Mouse (Mus musculus): ENCODE data around the gene 6030468B19Rik. TPM values are rescaled to one million over a fixed set of nuclear protein-coding genes. Genes with fewer than 3 reads are reported as not detected.

Gene 6030468B19Rik
- polyA plus RNA-seq, 1 experiment from 2014 or later = 0.42 TPM

- H3K27ac ChIP-seq = no peak overlapping the region
- WGBS = 89% methylated on average over 9 of the region's 9 CpGs
- no peak overlapping the region for H3K9ac ChIP-seq
- H3K4me2 ChIP-seq (replicated peaks) = no peak overlapping the region
- no peak for ATAC-seq (ENCODE audit: low FRiP score, low read depth)
- H3K27me3 ChIP-seq (replicated peaks) = peaks cover 20% of the 10 kb centered on the region
- H3K9me3 ChIP-seq = no peaks in the 10 kb centered on the region
- H3K4me3 ChIP-seq = no peak overlapping the region
- H3K4me1 ChIP-seq = peaks cover 9% of the 10 kb centered on the region; the same call in 1 of the 2 replicates
- H3K36me3 ChIP-seq = no peaks in the 10 kb centered on the region
Measured at GRCm38 (mm10) chr11:117791441-117791761, 6.1 kb upstream of the 6030468B19Rik start.

- H3K9ac ChIP-seq = no peak overlapping the region
- no peak for ATAC-seq (ENCODE audit: low FRiP score, low read depth)
- peak overlapping the region; percentile 41 for H3K4me2 ChIP-seq (replicated peaks)
- H3K27ac ChIP-seq = no peak overlapping the region
- WGBS = 6% methylated on average over 22 of the region's 22 CpGs
- no peaks in the 10 kb centered on the region for H3K9me3 ChIP-seq
- H3K4me3 ChIP-seq = 0 out of 2 replicates have a peak overlapping the region, but pooled peaks have one; percentile 5
- peaks cover 12% of the 10 kb centered on the region; the same call in 1 of the 2 replicates for H3K4me1 ChIP-seq
- H3K27me3 ChIP-seq (replicated peaks) = peaks cover 20% of the 10 kb centered on the region
- H3K36me3 ChIP-seq = no peaks in the 10 kb centered on the region
Measured at GRCm38 (mm10) chr11:117792281-117792888, 5.1 kb upstream of the 6030468B19Rik start.

GRCm38 (mm10) chr11:117794035-117794551 lies 3.4 kb upstream of the 6030468B19Rik start:
- Histone ChIP-seq H3K36me3 (no peaks in the 10 kb centered on the region), H3K4me2 (replicated peaks) (no peak overlapping the region), H3K9me3 (no peaks in the 10 kb centered on the region), H3K27me3 (replicated peaks) (peaks cover 20% of the 10 kb centered on the region), H3K9ac (no peak overlapping the region), H3K4me3 (no peak overlapping the region), H3K27ac (no peak overlapping the region), H3K4me1 (peaks cover 18% of the 10 kb centered on the region; the same call in 1 of the 2 replicates)
- ATAC-seq (ENCODE audit: low FRiP score, low read depth) = no peak
- 63% methylated on average over 4 of the region's 4 CpGs for WGBS

- no peak overlapping the region for H3K27ac ChIP-seq
- no peaks in the 10 kb centered on the region for H3K36me3 ChIP-seq
- 44% methylated on average over 5 of the region's 5 CpGs for WGBS
Measured at GRCm38 (mm10) chr11:117796954-117797353, 506 bp upstream of the 6030468B19Rik start.

GRCm38 (mm10) chr11:117798160-117798541 lies 691 bp downstream of the 6030468B19Rik start:
- no peak for ATAC-seq (ENCODE audit: low FRiP score, low read depth)

More at GRCm38 (mm10) chr11:117796954-117797353, 506 bp upstream of the 6030468B19Rik start:
- Histone ChIP-seq H3K9ac (no peak overlapping the region), H3K4me1 (peaks cover 12% of the 10 kb centered on the region; the same call in 1 of the 2 replicates), H3K9me3 (no peaks in the 10 kb centered on the region), H3K27me3 (replicated peaks) (peaks cover 3% of the 10 kb centered on the region; the same call in 1 of the 2 replicates), H3K4me2 (replicated peaks) (no peak overlapping the region), H3K4me3 (no peak overlapping the region)
- no peak for ATAC-seq (ENCODE audit: low FRiP score, low read depth)

GRCm38 (mm10) chr11:117799174-117799573 lies 1.7 kb downstream of the 6030468B19Rik start:
- Histone ChIP-seq H3K9me3 (no peaks in the 10 kb centered on the region), H3K36me3 (no peaks in the 10 kb centered on the region), H3K4me1 (0 out of 2 replicates have a peak, but pooled peaks cover 8% of the 10 kb centered on the region), H3K4me2 (replicated peaks) (no peak overlapping the region), H3K27me3 (replicated peaks) (no peaks in the 10 kb centered on the region), H3K27ac (no peak overlapping the region), H3K4me3 (no peak overlapping the region), H3K9ac (no peak overlapping the region)
- no peak for ATAC-seq (ENCODE audit: low FRiP score, low read depth)
- WGBS = 76% methylated on average over 5 of the region's 5 CpGs

More at GRCm38 (mm10) chr11:117798160-117798541, 691 bp downstream of the 6030468B19Rik start:
- no peak overlapping the region for H3K4me3 ChIP-seq
- no peaks in the 10 kb centered on the region for H3K9me3 ChIP-seq
- H3K9ac ChIP-seq = no peak overlapping the region
- H3K36me3 ChIP-seq = no peaks in the 10 kb centered on the region
- WGBS = 56% methylated on average over 2 of the region's 2 CpGs
- 0 out of 2 replicates have a peak overlapping the region, but pooled peaks have one; percentile 5 for H3K4me2 ChIP-seq (replicated peaks)
- H3K4me1 ChIP-seq = 0 out of 2 replicates have a peak, but pooled peaks cover 8% of the 10 kb centered on the region
- no peak overlapping the region for H3K27ac ChIP-seq
- no peaks in the 10 kb centered on the region for H3K27me3 ChIP-seq (replicated peaks)

- no peaks in the 10 kb centered on the region for H3K9me3 ChIP-seq
- H3K27me3 ChIP-seq (replicated peaks) = no peaks in the 10 kb centered on the region
- no peak overlapping the region for H3K4me2 ChIP-seq (replicated peaks)
- no peak overlapping the region for H3K4me3 ChIP-seq
- H3K27ac ChIP-seq = no peak overlapping the region
- WGBS = 90% methylated on average over 7 of the region's 7 CpGs
- 0 out of 2 replicates have a peak, but pooled peaks cover 8% of the 10 kb centered on the region for H3K4me1 ChIP-seq
- no peak for ATAC-seq (ENCODE audit: low FRiP score, low read depth)
- no peak overlapping the region for H3K9ac ChIP-seq
- no peaks in the 10 kb centered on the region for H3K36me3 ChIP-seq
Measured at GRCm38 (mm10) chr11:117800038-117800437, 2.6 kb downstream of the 6030468B19Rik start.

- 77% methylated on average over 7 of the region's 7 CpGs for WGBS
- H3K4me2 ChIP-seq (replicated peaks) = no peak overlapping the region
- no peak overlapping the region for H3K9ac ChIP-seq
- H3K4me1 ChIP-seq = 0 out of 2 replicates have a peak, but pooled peaks cover 8% of the 10 kb centered on the region
- H3K36me3 ChIP-seq = no peaks in the 10 kb centered on the region
- no peak overlapping the region for H3K27ac ChIP-seq
- no peak overlapping the region for H3K4me3 ChIP-seq
- no peak for ATAC-seq (ENCODE audit: low FRiP score, low read depth)
- H3K27me3 ChIP-seq (replicated peaks) = no peaks in the 10 kb centered on the region
- no peaks in the 10 kb centered on the region for H3K9me3 ChIP-seq
Measured at GRCm38 (mm10) chr11:117801650-117802049, 4.2 kb downstream of the 6030468B19Rik start.

- ATAC-seq (ENCODE audit: low FRiP score, low read depth) = no peak
- no peaks in the 10 kb centered on the region for H3K27me3 ChIP-seq (replicated peaks)
- H3K4me2 ChIP-seq (replicated peaks) = no peak overlapping the region
- H3K4me1 ChIP-seq = 0 out of 2 replicates have a peak, but pooled peaks cover 2% of the 10 kb centered on the region
- 98% methylated on average over 3 of the region's 3 CpGs for WGBS
- no peak overlapping the region for H3K4me3 ChIP-seq
- H3K9me3 ChIP-seq = no peaks in the 10 kb centered on the region
- H3K9ac ChIP-seq = no peak overlapping the region
- no peaks in the 10 kb centered on the region for H3K36me3 ChIP-seq
- H3K27ac ChIP-seq = no peak overlapping the region
Measured at GRCm38 (mm10) chr11:117803166-117803688, 5.8 kb downstream of the 6030468B19Rik start.

- no peak overlapping the region for H3K27ac ChIP-seq
Measured at GRCm38 (mm10) chr11:117806781-117807180, 9.3 kb downstream of the 6030468B19Rik start.

GRCm38 (mm10) chr11:117809407-117810311 lies 12.2 kb downstream of the 6030468B19Rik start, which contains the start of the genes Gm20708 and Syngr2:
TSS of gene Gm20708 (plus strand) at chr11:117809668.
TSS of gene Syngr2 (plus strand) at chr11:117809668.
- Histone ChIP-seq H3K4me1 (peaks cover 18% of the 10 kb centered on the region), H3K9me3 (no peaks in the 10 kb centered on the region), H3K9ac (peak within 1 kb of the TSS; percentile 54), H3K27me3 (replicated peaks) (peaks cover 9% of the 10 kb centered on the region; the same call in 1 of the 2 replicates), H3K36me3 (peaks cover 14% of the 10 kb centered on the region; the same call in 1 of the 2 replicates), H3K4me3 (peak within 1 kb of the TSS; percentile 66), H3K27ac (no peak within 1 kb of the TSS), H3K4me2 (replicated peaks) (peak within 1 kb of the TSS; percentile 98)
- peak; percentile 68; the same call in 1 of the 2 replicates for ATAC-seq (ENCODE audit: low FRiP score, low read depth)
- under 1% methylated on average over 75 of the region's 75 CpGs for WGBS

More at GRCm38 (mm10) chr11:117806781-117807180, 9.3 kb downstream of the 6030468B19Rik start:
- Histone ChIP-seq H3K4me3 (no peak overlapping the region), H3K27me3 (replicated peaks) (peaks cover 9% of the 10 kb centered on the region; the same call in 1 of the 2 replicates), H3K9me3 (no peaks in the 10 kb centered on the region), H3K9ac (no peak overlapping the region), H3K4me2 (replicated peaks) (no peak overlapping the region), H3K36me3 (no peaks in the 10 kb centered on the region), H3K4me1 (peaks cover 18% of the 10 kb centered on the region)
- 94% methylated on average over 6 of the region's 6 CpGs for WGBS
- ATAC-seq (ENCODE audit: low FRiP score, low read depth) = no peak
